Mouse (Mus musculus): ENCODE data around the gene Gemin2.
"Not testable (repeated sequence)": the region's sequence is repeated elsewhere in the genome, so short reads cannot be mapped to it uniquely, and the experiment has no call there.

GRCm38 (mm10) chr12:59058242-59058641 lies 45.0 kb downstream of the Gemin2 start:
- TF ChIP-seq CTCF, EP300 (IDR thresholded peaks at IDR 0.05; ENCODE audit: low read depth): not testable (repeated sequence)
